Mouse (Mus musculus) A20 (cell line): Measurements from ENCODE around the gene Ntsr1.

Experiments
- DNase-seq: peaks from one replicate; pipeline ENCODE4 v3.0.0-alpha.2; 2011; ENCODE audit warnings: low read depth, low spot score

Ntsr1 gene

GRCm38 (mm10) chr2:180499741-180500140 lies at the start of gene Ntsr1:
Ntsr1 (plus strand) TSS chr2:180499976.
- no peak for DNase-seq

- no peak for DNase-seq
Measured at GRCm38 (mm10) chr2:180450529-180450928, 49.2 kb upstream of the Ntsr1 start.

- peak; percentile 97 for DNase-seq
Measured at GRCm38 (mm10) chr2:180455723-180456698, 43.8 kb upstream of the Ntsr1 start, which contains the start of gene Slco4a1. Slco4a1 (plus strand) TSS chr2:180456245.

GRCm38 (mm10) chr2:180456705-180457104 lies 43.1 kb upstream of the Ntsr1 start:
- no peak for DNase-seq

- DNase-seq = no peak
Measured at GRCm38 (mm10) chr2:180457680-180458079, 42.1 kb upstream of the Ntsr1 start.

GRCm38 (mm10) chr2:180459437-180459836 lies 40.3 kb upstream of the Ntsr1 start:
- DNase-seq = no peak

GRCm38 (mm10) chr2:180460801-180461200 lies 39.0 kb upstream of the Ntsr1 start:
- no peak for DNase-seq

- DNase-seq = no peak
Measured at GRCm38 (mm10) chr2:180462593-180462992, 37.2 kb upstream of the Ntsr1 start.

GRCm38 (mm10) chr2:180466505-180466904 lies 33.3 kb upstream of the Ntsr1 start:
- DNase-seq = no peak

GRCm38 (mm10) chr2:180468871-180469270 lies 30.9 kb upstream of the Ntsr1 start:
- DNase-seq = no peak

GRCm38 (mm10) chr2:180469768-180470167 lies 30.0 kb upstream of the Ntsr1 start:
- no peak for DNase-seq

GRCm38 (mm10) chr2:180472306-180473079 lies 27.3 kb upstream of the Ntsr1 start:
- peak; percentile 79 for DNase-seq

GRCm38 (mm10) chr2:180473080-180473440 lies 26.7 kb upstream of the Ntsr1 start:
- DNase-seq = peak; percentile 79

GRCm38 (mm10) chr2:180474864-180475263 lies 24.9 kb upstream of the Ntsr1 start:
- DNase-seq = no peak

GRCm38 (mm10) chr2:180482274-180482673 lies 17.5 kb upstream of the Ntsr1 start:
- DNase-seq = peak; percentile 19

GRCm38 (mm10) chr2:180484882-180485281 lies 14.9 kb upstream of the Ntsr1 start:
- DNase-seq = no peak

GRCm38 (mm10) chr2:180485306-180485705 lies 14.5 kb upstream of the Ntsr1 start:
- DNase-seq = no peak

GRCm38 (mm10) chr2:180488210-180488751 lies 11.5 kb upstream of the Ntsr1 start:
- DNase-seq = no peak

- no peak for DNase-seq
Measured at GRCm38 (mm10) chr2:180495906-180496305, 3.9 kb upstream of the Ntsr1 start.

- no peak for DNase-seq
Measured at GRCm38 (mm10) chr2:180500726-180501125, 950 bp downstream of the Ntsr1 start.

GRCm38 (mm10) chr2:180501217-180501967 lies 1.6 kb downstream of the Ntsr1 start:
- no peak for DNase-seq
